Mouse (Mus musculus) inflammation-experienced regulatory T-cells, adult 6 months (primary cell): ENCODE measurements around the gene Fgf18. TPM values are rescaled to one million over a fixed set of nuclear protein-coding genes. Genes with fewer than 3 reads are reported as not detected.

Experiments
- ATAC-seq: one replicate; pipeline ENCODE4 v1.8.0; 2017
- polyA plus RNA-seq, 3 experiments: library from polyadenylated mRNA; unstranded; fragments of 100-300 nt; shearing (Covaris generic); gene quantifications; one replicate each; pipeline ENCODE4 v1.2.1; 2017

Gene Fgf18
- polyA plus RNA-seq, result not detected

DNA sequence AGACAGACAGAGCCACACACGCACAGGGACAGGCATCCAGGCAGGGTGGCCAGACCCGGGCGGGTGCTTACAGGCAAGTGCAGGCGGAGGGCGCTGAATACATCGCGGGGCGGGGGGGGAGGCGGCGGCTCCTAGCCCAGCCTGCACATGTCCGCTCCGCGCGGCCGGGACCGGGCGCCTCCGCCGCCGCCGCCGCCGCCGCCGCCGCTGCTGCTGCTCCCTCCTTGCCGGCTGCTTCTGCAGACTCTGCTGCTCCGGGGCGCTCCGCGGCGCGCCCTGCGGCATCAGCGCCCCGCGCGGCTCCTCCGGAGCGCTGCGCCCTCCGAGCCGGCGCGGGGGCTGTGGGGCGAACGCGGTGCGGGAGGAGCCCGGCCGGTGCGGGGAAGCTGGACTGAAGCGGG, at the start of gene Fgf18:
Gene Fgf18, minus strand, starts transcription at position 230 of the 401 bp plus-strand sequence.
- peak; percentile 29 for ATAC-seq

DNA sequence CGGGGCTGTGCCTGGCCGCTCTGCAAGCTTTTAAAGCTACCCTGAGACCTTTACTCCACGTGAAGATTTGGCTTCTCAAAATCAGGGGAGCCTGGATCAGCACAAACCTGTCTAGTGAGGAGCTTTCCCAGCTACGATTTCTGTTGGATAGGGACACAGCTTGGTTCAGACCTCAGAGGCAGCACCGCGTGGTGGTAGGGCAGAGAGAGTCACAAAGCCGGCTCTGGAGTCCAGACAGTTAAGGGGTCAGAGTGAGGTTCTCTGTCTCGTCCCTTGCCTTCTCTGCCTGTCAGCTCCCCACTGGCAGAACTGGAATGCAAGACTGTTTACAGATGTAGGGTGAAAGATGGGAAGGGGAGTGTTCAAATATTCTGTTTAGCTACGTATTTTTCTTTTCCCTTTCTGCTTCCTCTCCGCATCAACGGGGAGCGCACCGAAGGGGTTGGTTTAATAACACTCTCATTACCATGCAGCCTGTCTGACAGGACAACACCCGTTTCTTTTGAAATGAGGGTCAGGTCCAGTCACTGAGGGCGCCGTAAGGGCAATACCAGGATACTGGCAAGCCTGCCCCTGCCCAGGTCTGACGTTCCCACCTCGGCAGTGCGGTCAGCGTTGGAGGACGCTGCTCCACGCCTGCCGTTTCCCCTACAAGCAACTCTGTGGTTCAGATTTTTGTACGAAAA, 49.4 kb upstream of the Fgf18 start:
- no peak for ATAC-seq

DNA sequence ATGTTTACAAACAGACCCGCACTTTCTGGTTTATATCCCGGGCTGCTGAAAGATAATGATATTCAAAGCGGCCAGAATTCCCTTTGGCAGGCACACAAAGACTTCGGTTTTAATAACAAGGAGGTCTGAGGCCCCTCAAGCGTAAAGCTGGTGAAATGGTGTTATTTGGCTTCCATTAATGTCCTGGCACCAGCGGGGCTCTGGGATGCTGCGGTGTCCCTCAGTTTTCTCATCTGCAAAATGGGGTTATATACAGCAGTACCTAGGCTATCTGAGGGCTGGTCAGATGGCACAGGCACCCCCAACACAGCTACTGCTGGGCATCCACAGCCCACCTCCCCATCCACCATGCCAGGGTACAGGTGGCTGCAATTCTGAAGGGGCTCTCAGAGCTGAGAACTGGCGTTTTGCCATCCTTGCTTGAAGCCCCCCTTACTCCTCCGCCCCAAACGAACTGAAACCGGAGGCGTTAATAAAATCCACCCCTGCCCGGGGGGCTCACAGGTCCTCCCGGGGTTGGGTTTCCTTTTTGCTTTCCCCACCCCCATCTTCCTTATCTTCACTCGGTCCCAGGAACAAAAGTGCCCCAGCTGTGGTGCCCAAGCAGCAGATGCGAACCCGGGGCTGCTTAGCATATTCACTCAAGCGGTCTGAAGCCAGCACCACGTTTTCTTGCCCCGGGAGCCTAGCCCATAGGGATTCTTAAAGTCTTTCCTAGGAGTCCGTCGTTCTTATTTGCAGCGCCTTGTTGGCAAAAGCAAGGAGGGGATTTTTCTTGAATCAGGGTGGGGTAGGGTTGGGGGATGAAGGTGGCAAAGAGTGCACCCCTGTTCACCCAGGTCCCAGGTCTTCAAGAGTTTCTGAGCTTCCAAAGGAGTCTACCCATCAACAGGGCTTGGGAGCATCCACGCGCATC, 48.6 kb upstream of the Fgf18 start:
- ATAC-seq, result no peak

DNA sequence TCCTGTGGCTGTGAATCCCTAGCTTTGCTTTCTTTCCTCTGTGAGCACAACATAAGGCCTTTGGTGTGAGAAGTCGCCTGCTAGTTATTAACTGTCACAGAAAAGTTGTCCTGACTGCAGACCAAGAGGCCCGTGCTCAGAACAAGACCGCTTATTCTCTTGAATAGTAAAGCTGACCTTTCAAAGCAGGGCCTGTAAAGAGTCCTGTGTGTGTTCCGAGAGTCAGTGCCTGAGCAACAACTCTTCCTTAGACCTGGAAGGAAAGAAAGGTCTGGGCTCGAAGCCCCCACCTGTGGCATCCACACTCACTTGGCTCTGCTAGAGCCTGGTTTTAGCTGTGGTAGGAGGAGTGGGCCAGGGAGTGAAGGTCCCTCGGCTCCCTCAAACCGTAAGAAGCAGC, 47.9 kb upstream of the Fgf18 start:
- no peak for ATAC-seq

DNA sequence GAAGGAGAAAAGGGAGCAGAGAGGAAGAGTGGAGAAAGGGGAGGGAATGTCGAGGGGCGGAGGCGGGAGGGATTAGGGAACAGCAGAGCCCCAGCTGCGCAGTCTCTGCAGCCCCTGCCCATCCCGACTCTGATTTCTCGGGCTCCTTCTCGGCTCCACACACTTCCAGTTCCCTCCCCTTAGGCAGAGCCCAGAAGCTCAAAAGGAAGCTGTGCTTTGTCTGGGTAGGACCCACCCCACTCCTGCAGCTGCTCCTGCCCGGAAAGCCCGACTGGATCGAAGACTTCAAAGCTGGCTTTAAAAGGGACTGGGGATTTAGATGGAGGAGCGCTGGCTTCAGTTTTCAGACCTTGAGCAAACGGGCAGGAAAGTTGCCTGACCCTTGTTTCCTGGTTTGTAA, 46.5 kb upstream of the Fgf18 start:
- no peak for ATAC-seq

DNA sequence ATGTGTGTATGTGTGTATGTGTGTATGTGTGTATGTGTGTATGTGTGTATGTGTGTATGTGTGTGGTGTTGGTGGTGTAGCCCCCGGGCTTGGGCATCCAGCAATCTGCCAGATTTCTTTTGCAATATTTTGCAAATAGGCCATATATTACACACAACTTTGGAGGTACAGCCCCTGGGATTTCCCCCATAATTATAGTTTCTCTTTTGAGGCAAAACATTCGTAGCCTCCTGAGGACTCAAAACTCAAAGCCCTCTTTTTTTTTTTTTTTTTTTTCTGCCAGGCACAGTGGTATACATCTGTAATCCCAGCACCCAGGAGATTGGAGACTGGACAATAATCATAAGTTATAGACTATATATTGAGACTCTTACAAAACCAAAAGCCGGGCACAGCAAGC, 34.6 kb upstream of the Fgf18 start:
- ATAC-seq, result peak; percentile 64

DNA sequence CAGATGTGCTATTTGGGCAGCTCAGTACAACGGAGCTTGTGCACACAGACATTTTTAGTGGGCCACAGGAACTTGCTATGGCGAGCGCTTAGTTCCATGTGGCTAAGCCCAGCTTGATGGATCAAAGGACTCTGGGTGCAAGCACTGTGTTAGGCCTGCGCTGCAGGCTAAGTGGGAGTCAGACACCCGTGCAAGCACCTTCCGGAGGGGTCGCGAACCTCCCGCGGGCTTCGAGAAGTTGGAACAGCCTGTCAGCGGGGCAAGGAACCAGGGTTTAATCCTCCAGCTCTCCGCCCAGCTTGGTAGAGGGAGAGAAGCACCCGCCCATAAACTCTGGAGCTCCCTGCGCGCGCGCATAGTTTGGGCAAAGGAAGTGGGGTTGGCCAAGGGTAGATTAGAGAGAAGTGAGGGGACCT, 33.5 kb upstream of the Fgf18 start:
- no peak for ATAC-seq

DNA sequence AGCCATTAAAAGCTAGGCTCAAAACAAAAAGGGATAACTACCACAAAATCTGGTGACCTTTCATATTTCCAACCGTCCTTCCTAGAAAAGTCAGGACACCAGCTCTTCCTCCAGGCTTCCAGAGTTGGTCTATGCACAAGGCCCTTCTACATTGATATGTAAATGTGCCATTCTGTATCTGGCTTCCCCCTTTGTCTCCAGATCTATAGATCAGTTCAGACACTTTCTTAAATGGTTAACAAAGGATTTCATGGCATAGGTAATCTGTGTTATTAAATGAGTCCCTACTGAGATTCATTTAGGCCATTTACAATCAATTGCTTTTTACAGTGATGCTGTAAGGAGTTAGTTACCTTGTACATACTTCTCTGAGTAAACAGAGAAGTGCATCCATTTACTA, 32.6 kb upstream of the Fgf18 start:
- no peak for ATAC-seq

DNA sequence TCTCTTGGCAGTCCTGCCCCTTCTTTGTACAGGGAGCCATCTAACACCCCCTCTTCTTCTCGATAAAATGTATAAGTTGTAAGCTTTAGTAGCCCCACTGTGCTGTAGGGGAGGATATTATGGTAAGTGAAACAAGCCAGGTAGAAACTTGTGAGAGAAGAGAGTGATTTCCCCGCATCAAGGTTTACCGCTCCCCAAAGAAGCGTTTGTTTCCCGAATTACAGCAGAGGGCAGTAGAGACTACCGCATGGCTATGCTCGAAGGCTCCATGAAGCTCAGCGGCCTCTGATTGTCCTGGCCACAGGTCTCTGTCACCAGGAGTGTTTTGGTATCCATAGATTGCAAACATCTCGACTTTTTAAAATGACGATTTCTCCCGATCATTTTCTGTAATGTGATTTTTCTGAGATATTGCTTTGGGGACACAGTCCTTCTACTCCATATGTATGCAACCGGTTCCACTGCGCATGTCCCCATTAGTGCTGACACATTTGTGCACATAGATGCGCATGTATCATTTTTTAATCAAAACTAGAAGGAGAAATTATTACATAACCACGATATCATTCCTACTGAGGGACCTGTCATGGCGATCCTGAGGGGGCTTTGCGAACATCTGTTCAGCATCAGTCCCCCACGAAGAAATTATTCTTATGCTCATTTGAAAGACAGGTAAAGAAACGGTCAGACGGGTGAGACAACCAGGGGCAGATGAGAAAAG, 29.5 kb upstream of the Fgf18 start:
- no peak for ATAC-seq

DNA sequence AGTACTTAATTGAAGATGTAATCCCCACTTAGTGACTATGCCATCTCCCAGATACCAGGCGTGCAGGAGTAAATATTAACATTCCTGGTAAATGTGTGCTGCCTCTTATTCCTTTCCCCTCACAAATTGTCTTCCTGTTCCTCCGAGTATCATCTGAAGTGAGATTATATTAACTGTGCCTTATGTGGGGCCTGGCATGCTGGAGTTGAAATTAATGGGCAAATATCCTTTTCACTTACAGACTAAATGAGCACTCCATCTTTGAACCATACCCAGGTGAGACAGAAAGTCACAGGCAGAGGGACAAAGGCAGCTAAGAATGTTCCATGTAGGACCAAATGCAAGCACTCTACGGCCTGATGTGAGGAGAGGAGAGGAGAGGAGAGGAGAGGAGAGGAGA, 28.6 kb upstream of the Fgf18 start:
- no peak for ATAC-seq

DNA sequence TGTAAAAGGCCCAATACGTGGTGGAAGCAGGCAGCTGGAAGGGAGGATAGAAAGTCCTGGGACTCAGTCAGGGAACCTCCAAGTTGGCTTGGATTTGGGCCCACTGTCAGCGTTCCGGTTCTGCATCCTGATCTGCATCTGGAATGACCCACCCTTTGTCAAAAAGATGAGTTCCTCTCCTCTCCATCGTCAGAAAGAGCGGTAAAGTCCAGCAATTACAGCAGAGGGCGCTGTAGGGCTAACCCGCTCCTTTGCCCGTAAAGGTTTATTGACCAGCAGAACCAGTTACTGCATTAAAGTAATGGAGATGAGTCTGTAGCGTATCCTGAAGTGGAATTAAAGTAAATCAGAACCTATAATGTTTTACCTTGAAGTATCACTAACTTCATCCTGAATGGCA, 23.3 kb upstream of the Fgf18 start:
- ATAC-seq, result no peak

DNA sequence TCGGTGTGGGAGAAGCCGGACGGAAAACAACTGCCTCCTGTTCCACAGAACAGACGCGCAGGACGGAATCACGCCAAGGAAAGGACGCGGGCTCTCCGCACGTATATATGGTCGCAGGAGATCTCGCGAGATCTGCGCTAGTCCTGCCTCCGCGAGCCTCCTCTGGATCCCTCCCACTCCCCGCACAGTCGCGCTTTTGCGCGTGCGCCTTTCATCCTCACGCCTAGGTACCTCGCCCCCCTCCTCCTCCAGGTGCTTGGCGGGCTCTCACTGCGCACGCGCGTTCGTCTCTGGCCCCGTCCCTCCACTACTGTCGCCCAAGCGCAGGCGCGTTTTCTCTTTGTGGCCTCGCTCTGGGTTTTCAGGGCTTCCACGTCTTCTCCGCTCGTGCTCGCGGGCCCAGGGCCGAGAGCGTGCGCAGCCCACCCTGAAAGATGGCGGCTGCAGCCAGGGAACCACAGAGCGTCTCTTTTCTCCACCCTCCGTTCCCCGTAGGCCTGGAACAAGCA, 15.9 kb upstream of the Fgf18 start, which contains the start of gene Npm1:
Gene Npm1, minus strand, starts transcription at position 209 of the 509 bp plus-strand sequence.
- peak; percentile 90 for ATAC-seq

DNA sequence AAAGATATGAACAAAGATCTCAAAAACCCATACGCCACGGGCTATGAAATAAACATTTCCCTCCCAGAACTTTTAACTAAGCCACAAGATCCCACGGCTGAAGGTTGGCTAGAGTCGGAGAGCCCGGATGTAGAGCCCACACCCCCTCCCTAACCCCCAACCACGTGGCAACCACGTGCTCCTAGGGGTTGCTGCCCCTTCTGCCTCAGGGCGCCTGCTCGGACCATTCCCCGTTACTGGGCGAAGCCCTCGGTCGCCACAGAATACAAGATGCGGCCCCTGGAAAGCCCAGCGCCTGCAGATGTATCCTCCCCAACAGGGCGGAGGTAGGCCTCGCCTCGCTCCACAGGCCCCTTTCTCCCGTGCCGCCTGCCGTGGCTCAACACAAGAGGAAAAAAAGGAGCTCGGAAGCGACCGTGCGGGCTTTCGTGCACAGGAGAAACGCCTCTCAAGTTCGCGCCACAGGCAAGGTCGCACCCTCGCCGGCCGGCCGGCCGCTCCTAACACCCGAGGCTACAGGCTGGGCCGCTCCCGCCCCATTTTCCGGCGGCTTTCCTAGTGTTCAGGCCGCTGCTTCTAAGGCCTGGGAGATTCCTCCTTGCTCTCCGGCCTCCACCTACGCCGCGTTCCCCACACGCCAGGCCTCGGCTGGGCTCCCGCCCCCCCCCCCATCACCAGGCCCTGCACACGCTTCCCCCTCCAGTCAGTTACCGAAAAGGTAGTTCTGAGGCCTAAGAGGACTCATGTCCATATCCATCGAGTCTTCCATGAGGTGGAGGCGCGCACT, 15.2 kb upstream of the Fgf18 start:
- peak; percentile 57 for ATAC-seq

DNA sequence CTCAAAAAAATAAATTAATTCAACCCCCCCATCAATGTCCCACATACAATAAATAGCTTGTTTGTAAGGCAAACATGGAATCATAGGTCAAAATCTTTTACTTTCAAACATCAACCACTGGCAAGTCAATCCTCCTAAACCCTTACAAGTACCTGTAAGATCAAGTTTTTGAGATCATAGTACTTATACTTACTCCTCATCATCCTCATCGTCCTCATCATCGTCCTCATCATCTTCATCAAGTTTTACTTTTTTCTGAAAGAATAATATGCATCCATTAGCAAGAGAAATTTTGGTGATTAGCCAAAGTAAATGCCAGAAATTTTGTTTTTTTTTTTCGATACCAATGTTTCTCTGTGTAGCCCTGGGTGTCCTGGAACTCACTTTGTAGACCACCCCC, 12.5 kb upstream of the Fgf18 start:
- ATAC-seq, result no peak

DNA sequence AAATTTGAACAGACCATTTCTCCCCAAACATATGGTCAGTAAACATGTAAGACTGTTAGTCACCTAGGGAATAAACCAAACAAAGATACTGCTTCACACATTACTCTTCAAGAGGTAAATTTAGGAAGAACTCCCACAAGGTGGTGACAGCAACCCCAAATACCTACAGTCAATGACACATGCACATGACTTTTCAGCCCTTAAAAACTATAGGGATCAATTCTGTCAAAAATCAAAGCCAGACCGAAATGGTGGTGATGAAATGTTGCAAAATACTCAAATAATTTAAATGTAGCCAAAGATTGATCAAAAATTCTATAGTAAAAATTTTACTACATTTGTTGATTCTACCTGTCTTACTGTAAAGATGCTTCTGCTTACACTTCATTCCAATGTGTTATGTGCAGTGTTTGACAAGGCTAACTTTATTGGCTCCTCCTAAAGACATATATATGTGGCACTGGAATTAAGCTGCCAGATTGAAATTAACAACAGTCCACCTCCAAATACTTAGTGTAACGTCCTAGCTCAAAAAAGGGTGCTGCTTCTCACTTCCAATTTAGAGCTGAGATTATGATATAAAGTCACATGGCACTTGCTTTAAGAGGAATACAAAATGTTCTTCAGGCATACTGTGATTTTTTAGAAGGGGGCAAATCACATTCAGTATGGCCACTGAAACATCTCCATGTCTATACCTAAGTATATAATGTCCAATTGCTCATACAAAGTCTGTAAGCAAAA, 10.4 kb upstream of the Fgf18 start:
- no peak for ATAC-seq

DNA sequence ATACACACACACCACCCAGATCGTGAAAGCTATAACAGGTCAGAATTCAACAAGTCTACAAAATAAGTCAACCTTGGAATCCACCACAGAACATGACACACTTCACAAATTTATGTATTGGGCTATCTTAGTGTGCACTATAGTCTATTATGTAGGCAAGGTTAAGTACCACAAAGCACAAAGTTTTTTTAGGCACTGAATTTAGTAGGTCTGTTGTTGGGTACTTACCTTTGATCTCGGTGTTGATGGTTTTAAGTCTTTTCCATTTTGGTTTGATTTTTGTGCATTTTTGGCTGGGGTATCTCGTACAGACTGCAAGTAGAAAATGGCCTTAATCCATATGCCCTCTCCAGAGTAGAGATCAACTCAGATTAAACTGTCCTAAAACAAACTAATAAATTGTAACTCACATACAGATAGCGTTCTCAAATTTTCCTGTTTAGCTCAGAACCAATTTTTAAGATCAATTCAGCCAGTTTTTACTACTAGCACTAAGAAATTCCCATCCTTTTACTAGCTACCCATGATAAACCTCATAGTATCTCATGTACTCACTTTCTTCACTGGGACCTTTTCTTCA, 9.3 kb upstream of the Fgf18 start:
- no peak for ATAC-seq

DNA sequence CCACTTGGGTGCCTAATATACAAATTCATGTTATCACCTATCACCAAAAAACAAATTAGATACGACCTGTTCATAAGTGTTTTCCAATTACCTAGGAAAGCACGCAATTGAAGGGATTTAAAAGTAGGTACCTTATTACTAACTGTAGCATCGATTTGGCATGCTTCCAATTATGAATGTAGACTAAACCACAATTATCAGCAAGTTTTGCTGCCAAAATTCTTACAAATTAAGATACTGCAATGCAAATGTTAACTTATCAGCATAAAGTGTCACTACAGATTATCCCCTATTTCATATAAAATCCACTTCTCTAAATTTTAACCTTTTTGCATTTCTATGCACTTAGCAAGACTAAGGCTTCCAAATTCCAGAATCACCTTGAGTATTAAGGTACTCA, 7.3 kb upstream of the Fgf18 start:
- no peak for ATAC-seq

DNA sequence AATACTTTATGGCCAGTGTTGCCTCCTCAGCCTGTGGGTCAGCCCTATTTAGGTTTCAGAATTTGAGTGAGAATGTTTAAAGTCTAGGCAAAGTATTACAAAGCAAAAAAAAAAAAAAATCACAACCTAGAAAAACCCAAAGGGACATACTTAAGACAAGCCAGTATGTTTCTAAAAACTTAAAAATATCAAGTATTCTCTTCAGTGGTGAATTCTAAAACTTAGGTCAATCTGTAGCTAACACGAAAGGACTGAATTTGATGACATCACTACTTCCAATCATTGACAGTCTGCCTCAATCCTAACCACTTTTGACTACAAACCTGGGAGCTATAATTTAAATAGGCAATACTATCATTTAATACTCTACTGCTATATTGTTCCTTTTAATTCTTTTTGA, 5.8 kb upstream of the Fgf18 start:
- no peak for ATAC-seq

DNA sequence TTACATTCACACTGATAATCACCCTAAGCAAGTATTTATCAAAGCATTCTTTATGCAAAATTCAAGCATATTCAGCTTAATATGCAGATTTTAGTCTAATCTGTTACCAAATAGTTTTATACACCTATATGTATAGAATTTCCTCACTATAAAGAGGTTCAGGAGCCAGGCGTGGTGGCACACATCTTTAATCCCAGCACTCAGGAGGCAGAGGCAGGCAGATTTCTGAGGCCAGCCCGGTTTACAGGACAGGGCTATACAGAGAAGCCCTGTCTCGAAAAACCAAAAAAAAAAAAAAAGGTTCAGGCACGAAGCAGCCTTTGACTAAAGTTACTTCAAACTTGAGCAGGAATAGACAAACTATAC, 4.6 kb upstream of the Fgf18 start:
- no peak for ATAC-seq

DNA sequence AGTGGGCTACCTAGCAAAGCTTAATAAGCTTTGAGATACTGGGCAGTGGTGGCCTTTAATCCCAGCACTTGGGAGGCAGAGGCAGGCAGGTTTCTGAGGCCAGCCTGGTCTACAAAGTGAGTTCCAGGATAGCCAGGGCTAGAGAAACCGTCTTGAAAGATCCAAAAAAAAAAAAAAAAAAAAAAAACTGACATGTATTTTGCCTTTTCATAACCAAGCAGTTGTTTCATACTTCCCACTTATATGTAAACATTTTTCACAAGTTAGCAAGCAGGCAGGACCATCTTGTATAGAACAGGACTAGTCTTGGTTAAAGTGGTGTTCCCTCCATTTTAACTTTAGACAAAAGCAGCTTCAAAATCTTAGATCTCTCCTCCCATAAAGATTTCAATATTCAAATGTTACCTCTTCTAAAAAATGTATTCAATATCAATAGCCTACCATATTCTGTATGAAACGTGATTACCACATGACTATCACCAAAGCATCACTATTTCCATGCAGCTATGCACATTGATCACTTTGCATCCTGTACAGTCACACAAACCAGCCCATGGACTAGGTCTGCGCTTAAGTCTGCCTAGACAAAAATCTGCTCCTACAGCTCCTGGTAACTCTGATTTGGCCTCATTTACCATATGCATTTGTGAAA, 4.1 kb upstream of the Fgf18 start:
- no peak for ATAC-seq

DNA sequence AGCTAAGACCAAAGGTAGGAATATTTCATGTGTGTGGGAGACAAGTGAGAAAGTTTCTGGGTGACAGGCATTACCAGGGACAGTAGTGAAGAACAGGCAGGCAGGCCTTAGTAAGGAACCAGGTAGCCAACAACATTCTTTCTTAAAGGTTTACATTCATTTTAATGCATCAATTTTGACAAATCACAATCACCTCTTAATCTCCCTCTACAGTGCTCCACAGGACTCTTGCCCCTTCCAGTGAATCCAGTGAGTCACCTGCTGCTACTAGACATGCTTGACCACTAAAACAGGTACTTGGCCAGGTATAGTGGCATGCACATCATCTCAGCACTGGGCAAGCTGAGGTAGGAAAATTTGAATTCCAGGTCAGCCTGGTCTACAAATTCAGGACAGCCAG, 3.2 kb upstream of the Fgf18 start:
- ATAC-seq, result no peak
